Mouse (Mus musculus) myocyte (in vitro differentiated cells): ENCODE data around the gene Zfp637. TPM values are rescaled to one million over a fixed set of nuclear protein-coding genes. Genes with fewer than 3 reads are reported as not detected.

Source experiments
- H3K27me3 ChIP-seq: one replicate; pipeline ENCODE4 v1.6.1; 2011; ENCODE audit not compliant: control insufficient read depth, insufficient read depth, insufficient read length
- H3K36me3 ChIP-seq: one replicate; pipeline ENCODE4 v1.6.1; 2011; ENCODE audit not compliant: control insufficient read depth, insufficient read depth
- H3K4me2 ChIP-seq: one replicate; pipeline ENCODE4 v1.6.1; 2011; ENCODE audit warnings: low read depth, control low read depth
- H3K4me3 ChIP-seq: one replicate; pipeline ENCODE4 v1.5.1; 2011; ENCODE audit warnings: mild to moderate bottlenecking, control low read depth, moderate library complexity
- H3K79me2 ChIP-seq: one replicate; pipeline ENCODE4 v1.6.1; 2011; ENCODE audit not compliant: control insufficient read depth, insufficient read depth
- H3ac ChIP-seq: one replicate; pipeline ENCODE4 v1.6.1; 2011; ENCODE audit not compliant: control insufficient read depth, insufficient read length
- CEBPB ChIP-seq: IDR thresholded peaks from 2 replicates; pipeline ENCODE4 v1.6.1; 2011; ENCODE audit warnings: mild to moderate bottlenecking, moderate library complexity; ENCODE audit not compliant: poor library complexity, insufficient read depth, severe bottlenecking
- E2F4 ChIP-seq: IDR thresholded peaks from one replicate; pipeline ENCODE4 v1.6.1; 2011; ENCODE audit warnings: mild to moderate bottlenecking, control low read depth, moderate library complexity; ENCODE audit not compliant: insufficient read depth
- MAX ChIP-seq: IDR thresholded peaks from one replicate; pipeline ENCODE4 v1.6.1; 2011; ENCODE audit warnings: low read depth, mild to moderate bottlenecking, control low read depth
- MYOD1 ChIP-seq, 3 experiments: IDR thresholded peaks; one replicate each; pipeline ENCODE4 v1.6.1; 2011; ENCODE audit warnings: control low read depth in 2 of 3, low read depth in 2 of 3, mild to moderate bottlenecking in 2 of 3, moderate library complexity in 1 of 3; ENCODE audit not compliant: insufficient read length in 2 of 3, control insufficient read depth in 1 of 3
- MYOG ChIP-seq, 3 experiments: IDR thresholded peaks; one replicate each; pipeline ENCODE4 v1.6.1; 2011; ENCODE audit warnings: control low read depth in 2 of 3, low read depth in 2 of 3, mild to moderate bottlenecking in 2 of 3; ENCODE audit not compliant: insufficient read length in 2 of 3, control insufficient read depth in 1 of 3, insufficient read depth in 1 of 3
- POLR2A ChIP-seq: IDR thresholded peaks from one replicate; pipeline ENCODE4 v1.6.1; 2011; ENCODE audit warnings: low read depth, mild to moderate bottlenecking, control low read depth, moderate library complexity; ENCODE audit not compliant: insufficient read length
- POLR2AphosphoS2 ChIP-seq: IDR thresholded peaks from one replicate; pipeline ENCODE4 v1.6.1; 2011; ENCODE audit warnings: low read depth, control low read depth; ENCODE audit not compliant: insufficient read length
- REST ChIP-seq: IDR thresholded peaks from one replicate; pipeline ENCODE4 v1.6.1; 2011; ENCODE audit warnings: mild to moderate bottlenecking, control low read depth, moderate library complexity; ENCODE audit not compliant: insufficient read depth, insufficient read length
- SRF ChIP-seq: IDR thresholded peaks from one replicate; pipeline ENCODE4 v1.6.1; 2011; ENCODE audit warnings: low read depth; ENCODE audit not compliant: control insufficient read depth, insufficient read length
- TCF12 ChIP-seq: IDR thresholded peaks from one replicate; pipeline ENCODE4 v1.6.1; 2011; ENCODE audit warnings: mild to moderate bottlenecking, control low read depth; ENCODE audit not compliant: poor library complexity, insufficient read depth, severe bottlenecking
- TCF3 ChIP-seq: IDR thresholded peaks from one replicate; pipeline ENCODE4 v1.6.1; 2011; ENCODE audit warnings: low read depth, control low read depth; ENCODE audit not compliant: insufficient read length
- USF1 ChIP-seq: IDR thresholded peaks from one replicate; pipeline ENCODE4 v1.6.1; 2011; ENCODE audit warnings: low read depth, mild to moderate bottlenecking, control low read depth, moderate library complexity
- polyA plus RNA-seq: library from polyadenylated mRNA; unstranded; fragments of >200 nt; fragmentation: generic; extraction: Trizol; gene quantifications from one replicate; pipeline ENCODE4 v1.2.1, GENCODE M21; 2012; ENCODE audit warnings: missing spikeins

Gene Zfp637
- polyA plus RNA-seq, 1 experiment, result 58.3 TPM

DNA sequence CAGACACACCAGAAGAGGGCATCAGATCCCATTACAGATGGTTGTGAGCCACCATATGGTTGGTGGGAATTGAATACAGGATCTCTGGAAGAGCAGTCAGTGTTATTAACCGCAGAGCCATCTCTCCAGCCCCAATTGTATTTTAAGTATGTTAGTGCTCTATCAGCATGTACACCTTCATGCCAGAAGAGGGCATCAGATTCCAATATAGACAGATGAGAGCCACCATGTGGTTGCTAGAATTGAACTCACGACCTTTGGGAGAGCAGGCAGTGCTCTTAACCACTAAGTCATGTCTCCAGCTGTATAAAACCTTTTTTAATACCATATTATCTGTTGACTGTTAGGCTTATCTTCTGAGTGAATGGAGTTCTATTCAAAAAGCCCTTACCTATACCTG is 10.8 kb downstream of the Zfp637 start:
- TF ChIP-seq POLR2AphosphoS2 (no peak), E2F4 (no peak)
- Histone ChIP-seq H3K36me3 (peaks cover 10% of the 10 kb centered on the region), H3K27me3 (no peaks in the 10 kb centered on the region), H3ac (no peak overlapping the region), H3K4me2 (no peak overlapping the region), H3K79me2 (no peaks in the 10 kb centered on the region), H3K4me3 (no peak overlapping the region)

DNA sequence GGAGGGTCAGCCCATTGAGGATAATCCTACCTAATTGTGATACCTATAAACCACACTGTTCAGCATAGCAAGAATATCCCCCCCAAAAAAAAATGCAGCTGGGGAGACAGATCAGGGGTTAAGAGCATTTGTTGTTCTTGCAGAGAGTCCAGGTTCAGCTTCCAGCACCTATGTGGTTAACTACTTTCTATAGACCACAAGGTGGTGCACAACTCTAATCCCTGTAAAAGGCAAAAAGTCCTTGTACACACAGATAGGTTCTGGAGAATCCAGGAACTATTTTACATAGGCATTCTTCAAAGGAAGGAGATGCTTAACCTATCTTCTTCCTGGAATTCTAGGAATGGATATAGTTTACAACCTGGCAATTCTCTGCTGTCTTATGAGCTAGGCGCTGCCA is 17.0 kb downstream of the Zfp637 start:
- no peak overlapping the region for H3K4me2 ChIP-seq
- no peak overlapping the region for H3ac ChIP-seq
- no peaks in the 10 kb centered on the region for H3K27me3 ChIP-seq
- TF ChIP-seq USF1 (no peak), POLR2AphosphoS2 (no peak)
- H3K79me2 ChIP-seq, result no peaks in the 10 kb centered on the region
- no peaks in the 10 kb centered on the region for H3K36me3 ChIP-seq
- H3K4me3 ChIP-seq, result no peak overlapping the region

DNA sequence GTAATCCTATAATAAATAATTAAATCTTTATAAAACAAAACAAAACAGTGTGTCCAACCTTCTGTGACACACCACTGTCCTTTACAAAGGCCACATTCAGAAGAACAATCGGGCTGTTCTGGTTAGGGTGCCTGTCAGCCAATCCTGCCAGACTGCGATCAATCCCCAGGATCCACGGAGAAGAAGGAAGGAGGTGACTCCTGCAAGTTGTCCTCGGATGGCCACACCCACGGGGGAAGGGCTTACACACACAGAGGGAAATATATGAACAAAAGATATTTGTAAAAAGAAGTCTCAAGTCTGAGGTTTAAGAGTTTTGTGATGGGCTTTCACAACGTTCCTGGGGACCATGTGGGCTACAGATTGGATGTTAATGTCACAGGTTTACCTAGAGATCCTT is 20.9 kb downstream of the Zfp637 start, which contains the start of gene Zfp239:
Gene Zfp239 (plus strand): TSS at position 253 of the 400 bp plus-strand sequence.
- TF ChIP-seq REST (no peak), USF1 (no peak), TCF3 (no peak), MAX (no peak), POLR2AphosphoS2 (no peak), CEBPB (no peak), MYOG (IDR thresholded peaks at IDR 0.05; ENCODE audit: control insufficient read depth in 1 of 3, insufficient read depth in 1 of 3, insufficient read length in 2 of 3, low read depth in 2 of 3) (no peak), MYOD1 (IDR thresholded peaks at IDR 0.05; ENCODE audit: control insufficient read depth in 1 of 3, insufficient read length in 2 of 3, low read depth in 2 of 3) (no peak), TCF12 (no peak), E2F4 (no peak), SRF (no peak), POLR2A (no peak)
- peak within 1 kb of the TSS; percentile 41 for H3K4me3 ChIP-seq
- H3K79me2 ChIP-seq, result no peaks in the 10 kb centered on the region

DNA sequence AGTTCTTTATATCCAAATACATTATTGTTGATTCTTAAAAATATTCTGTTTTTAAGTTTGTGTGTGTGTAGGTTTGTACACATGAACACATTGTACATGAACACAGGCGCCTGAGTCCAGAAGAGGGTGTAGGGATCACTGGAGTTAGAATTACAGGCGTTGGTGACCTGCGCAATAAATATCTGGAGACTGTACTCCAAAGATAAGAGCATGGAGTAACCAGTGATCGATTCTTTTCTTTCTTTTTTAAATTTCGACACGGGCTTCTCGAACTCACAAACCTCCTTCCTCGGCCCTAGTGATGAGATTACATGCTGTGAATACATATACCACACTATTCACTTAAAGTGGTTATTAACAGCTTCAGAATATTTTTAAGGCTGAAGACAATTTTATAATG is 21.5 kb downstream of the Zfp637 start:
- H3K4me3 ChIP-seq, result peak overlapping the region; percentile 41
- H3K79me2 ChIP-seq, result no peaks in the 10 kb centered on the region
- no peaks in the 10 kb centered on the region for H3K36me3 ChIP-seq
- peak overlapping the region; percentile 88 for H3K4me2 ChIP-seq
- H3K27me3 ChIP-seq, result no peaks in the 10 kb centered on the region
- H3ac ChIP-seq, result no peak overlapping the region
- no peak for TF ChIP-seq POLR2A
- TF ChIP-seq CEBPB, result no peak
- TF ChIP-seq MYOD1 (IDR thresholded peaks at IDR 0.05; ENCODE audit: control insufficient read depth in 1 of 3, insufficient read length in 2 of 3, low read depth in 2 of 3), result no peak
- TF ChIP-seq TCF12, result no peak
- TF ChIP-seq REST, result no peak
- TF ChIP-seq SRF, result no peak
- no peak for TF ChIP-seq USF1
- TF ChIP-seq TCF3, result no peak
- no peak for TF ChIP-seq POLR2AphosphoS2
- no peak for TF ChIP-seq E2F4
- TF ChIP-seq MAX, result no peak
- no peak for TF ChIP-seq MYOG (IDR thresholded peaks at IDR 0.05; ENCODE audit: control insufficient read depth in 1 of 3, insufficient read depth in 1 of 3, insufficient read length in 2 of 3, low read depth in 2 of 3)

More for the DNA sequence above, 20.9 kb downstream of the Zfp637 start, which contains the start of gene Zfp239:
- Histone ChIP-seq H3K36me3 (no peaks in the 10 kb centered on the region), H3K27me3 (no peaks in the 10 kb centered on the region), H3ac (no peak within 1 kb of the TSS), H3K4me2 (peak within 1 kb of the TSS; percentile 88)

DNA sequence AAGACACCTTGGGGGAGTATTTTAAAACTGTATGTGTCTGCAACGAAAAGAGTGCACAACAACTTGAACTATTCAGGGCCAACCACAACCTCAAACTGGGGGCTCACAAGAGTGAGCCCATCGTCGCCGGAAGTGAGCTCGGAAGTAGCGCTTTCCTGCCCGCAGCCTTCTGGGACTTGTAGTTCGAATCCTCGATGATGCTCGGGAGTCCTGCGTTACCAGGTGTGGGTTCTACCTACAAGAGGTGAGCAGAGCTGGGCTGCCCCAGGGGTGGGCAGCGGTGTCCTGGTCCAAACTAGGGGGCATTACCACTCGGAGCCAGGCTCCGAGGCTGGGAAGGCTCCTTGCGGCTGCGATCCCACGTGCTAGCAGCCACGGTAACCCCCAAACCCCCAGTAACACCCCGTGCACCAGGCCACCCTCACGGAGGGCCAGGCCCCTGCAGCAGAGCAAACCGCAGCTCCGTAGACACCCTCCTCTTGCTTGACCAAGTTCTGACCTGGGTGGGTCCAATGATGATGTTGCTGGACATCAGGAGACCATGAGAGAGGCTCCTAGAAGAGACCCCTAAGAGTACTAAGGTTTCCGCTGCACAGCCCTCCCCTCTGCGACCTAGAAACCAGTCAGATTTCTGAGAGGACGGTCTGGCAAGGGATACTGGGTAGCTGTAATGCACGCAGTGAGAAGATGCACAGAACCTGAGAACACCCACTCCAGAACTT is 22.1 kb downstream of the Zfp637 start:
- Histone ChIP-seq H3K4me3 (peak overlapping the region; percentile 41), H3K79me2 (no peaks in the 10 kb centered on the region), H3ac (no peak overlapping the region), H3K27me3 (no peaks in the 10 kb centered on the region), H3K36me3 (no peaks in the 10 kb centered on the region), H3K4me2 (peak overlapping the region; percentile 88)
- no peak for TF ChIP-seq MAX
- no peak for TF ChIP-seq MYOG (IDR thresholded peaks at IDR 0.05; ENCODE audit: control insufficient read depth in 1 of 3, insufficient read depth in 1 of 3, insufficient read length in 2 of 3, low read depth in 2 of 3)
